Mouse (Mus musculus): ENCODE data around the gene Zfp599. TPM values are rescaled to one million over a fixed set of nuclear protein-coding genes. Genes with fewer than 3 reads are reported as not detected.
"Not testable (repeated sequence)": the region's sequence is repeated elsewhere in the genome, so short reads cannot be mapped to it uniquely, and the experiment has no call there.

The Zfp599 gene
- polyA plus RNA-seq (2015; fragmentation: Nextera tagmentation; extraction: Ambion mirVana): 4.9 and 5.0 TPM in 2 replicates

DNA sequence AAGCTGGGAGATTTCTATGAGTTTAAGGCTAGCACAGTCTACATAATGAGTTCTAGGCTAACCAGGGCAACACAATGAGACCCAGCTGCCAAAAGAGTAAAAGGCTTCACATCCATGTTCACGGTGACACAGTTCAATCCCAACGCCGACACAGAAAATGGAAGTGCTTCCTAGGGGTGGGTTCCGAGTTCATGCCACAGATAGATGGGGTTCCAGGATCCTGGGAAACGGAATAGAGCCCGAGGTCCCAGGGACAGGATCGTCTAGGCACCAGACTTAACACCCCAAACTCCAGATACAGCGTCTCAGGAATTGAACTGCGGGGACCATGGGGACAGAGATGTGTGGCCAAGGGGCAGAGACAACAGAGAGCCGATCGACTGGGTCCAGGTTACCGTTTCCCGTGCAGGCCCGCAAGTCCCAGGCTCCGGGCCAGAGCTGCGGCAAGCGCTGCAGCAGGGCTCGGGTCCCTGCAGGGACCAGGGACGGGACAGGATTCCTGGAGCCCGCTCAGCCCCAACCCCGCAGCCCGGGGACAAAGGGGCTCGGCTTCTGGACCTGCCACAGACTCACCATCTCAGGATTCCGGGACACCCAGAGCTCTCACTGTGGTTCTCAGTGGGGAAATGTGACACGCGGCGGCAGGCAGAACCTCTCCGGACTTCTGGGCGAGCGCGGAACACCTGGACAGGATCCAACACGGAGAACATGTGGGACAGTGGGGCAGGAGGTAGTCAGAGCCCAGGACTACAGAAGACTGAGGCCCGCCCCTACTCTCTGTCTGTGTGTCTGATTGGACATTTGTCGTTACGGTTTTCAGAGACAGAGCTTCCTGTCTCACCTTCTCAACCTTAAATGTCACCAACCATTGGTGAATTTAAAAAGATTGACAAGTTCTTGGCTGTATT, at the start of gene Zfp599:
Gene Zfp599 (minus strand): TSS at position 712 of the 908 bp plus-strand sequence.
- peaks cover 23% of the 10 kb centered on the region for H3K36me3 ChIP-seq
- H3K9me3 ChIP-seq (replicated peaks): peaks cover 5% of the 10 kb centered on the region; the same call in 1 of the 2 replicates
- 2% methylated on average over 35 of the region's 35 CpGs for WGBS
- peak; percentile 97 for ATAC-seq (replicated peaks; ENCODE audit: low FRiP score)
- H3K27ac ChIP-seq: peak within 1 kb of the TSS; percentile 49
- H3K4me3 ChIP-seq (replicated peaks): peak within 1 kb of the TSS; percentile 63
- no peaks in the 10 kb centered on the region for H3K27me3 ChIP-seq
- peak within 1 kb of the TSS; percentile 61 for H3K9ac ChIP-seq
- peak within 1 kb of the TSS; percentile 69 for H3K4me2 ChIP-seq
- no peaks in the 10 kb centered on the region for H3K4me1 ChIP-seq

DNA sequence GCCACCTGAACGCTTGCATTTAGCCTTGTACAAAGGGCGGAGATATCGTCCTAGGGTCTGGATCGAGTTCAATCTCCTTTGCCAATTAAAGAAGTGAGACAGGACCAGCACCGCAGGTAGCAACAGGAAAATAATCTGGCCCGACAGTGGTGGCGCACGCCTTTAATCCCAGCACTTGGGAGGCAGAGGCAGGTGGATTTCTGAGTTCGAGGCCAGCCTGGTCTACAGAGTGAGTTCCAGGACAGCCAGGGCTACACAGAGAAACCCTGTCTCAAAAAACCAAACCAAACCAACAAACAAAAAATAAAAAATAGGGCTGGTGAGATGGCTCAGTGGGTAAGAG, 48.2 kb upstream of the Zfp599 start:
- peak overlapping the region; percentile 95 for H3K4me3 ChIP-seq (replicated peaks)
- peaks cover 25% of the 10 kb centered on the region for H3K36me3 ChIP-seq
- not testable (repeated sequence) for ATAC-seq (replicated peaks; ENCODE audit: low FRiP score); H3K27me3 ChIP-seq; H3K4me1 ChIP-seq; H3K9me3 ChIP-seq (replicated peaks)
- 14% methylated on average over 9 of the region's 9 CpGs for WGBS
- H3K4me2 ChIP-seq: peak overlapping the region; percentile 72
- peak overlapping the region; percentile 83 for H3K27ac ChIP-seq
- peak overlapping the region; percentile 97; the same call in 1 of the 2 replicates for H3K9ac ChIP-seq

DNA sequence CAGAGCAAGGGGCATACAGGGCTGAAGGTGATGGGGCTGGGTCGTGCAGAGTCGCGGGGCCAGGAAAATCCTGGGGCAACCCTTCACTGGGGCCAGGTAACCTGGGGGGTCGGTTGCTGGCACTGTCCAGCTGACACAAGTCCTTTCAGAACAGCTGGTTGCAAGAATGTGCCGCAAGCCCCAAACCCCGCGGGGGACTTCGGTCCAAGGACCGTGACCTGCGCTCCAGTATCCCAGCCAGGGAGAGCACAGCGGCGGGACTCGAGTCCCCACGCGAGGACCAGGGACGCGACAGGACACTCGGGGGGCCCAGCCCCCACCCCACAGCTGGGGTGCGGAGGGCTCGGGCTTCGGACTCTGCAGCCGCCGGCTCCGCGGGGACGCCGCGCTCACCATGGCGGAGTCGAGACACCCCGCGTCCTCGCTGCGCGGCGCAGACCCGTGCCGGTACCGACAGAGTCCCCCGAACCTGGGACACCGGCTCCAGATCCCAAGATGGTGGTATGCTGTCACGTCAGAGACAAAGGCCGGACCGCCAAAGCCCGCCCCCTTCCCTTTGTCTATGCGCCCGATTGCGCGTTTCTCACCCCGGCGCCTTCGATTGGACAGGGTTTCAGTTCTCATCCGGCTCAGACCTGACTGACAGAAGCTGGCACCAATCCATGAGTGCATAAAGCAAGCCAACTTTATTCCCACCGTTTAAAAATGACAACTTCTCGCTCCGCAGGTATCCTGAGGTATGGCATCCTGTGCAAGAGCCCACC, 47.6 kb upstream of the Zfp599 start, which contains the start of gene Zfp810:
Gene Zfp810 (minus strand): TSS at position 493 of the 764 bp plus-strand sequence.
- Histone ChIP-seq H3K4me2 (peak within 1 kb of the TSS; percentile 72), H3K27me3 (no peaks in the 10 kb centered on the region), H3K27ac (peak within 1 kb of the TSS; percentile 83), H3K4me1 (peaks cover 10% of the 10 kb centered on the region), H3K4me3 (replicated peaks) (peak within 1 kb of the TSS; percentile 95), H3K9ac (peak within 1 kb of the TSS; percentile 97), H3K9me3 (replicated peaks) (peaks cover 9% of the 10 kb centered on the region), H3K36me3 (peaks cover 31% of the 10 kb centered on the region)
- ATAC-seq (replicated peaks; ENCODE audit: low FRiP score): peak; percentile 99
- 0% methylated on average over 56 of the region's 56 CpGs for WGBS

DNA sequence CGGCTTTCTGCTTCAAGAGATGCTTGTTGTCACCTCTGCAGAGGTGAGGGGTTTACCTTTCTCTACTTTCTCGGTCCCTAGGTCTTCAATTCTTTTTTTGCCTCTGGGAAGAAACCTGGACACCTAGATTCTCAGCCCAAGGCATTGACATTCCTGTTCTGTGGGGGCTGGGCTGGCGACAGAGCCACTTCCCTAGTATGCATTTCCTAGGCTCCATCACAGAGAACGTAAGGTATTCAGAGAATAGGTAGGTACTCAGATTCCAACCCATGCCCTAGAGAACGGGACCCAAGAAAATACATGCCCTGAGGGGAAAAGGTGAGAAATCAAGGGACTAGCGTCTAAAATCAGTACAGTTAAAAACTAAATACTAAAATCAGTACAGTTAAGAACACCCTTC, 47.0 kb upstream of the Zfp599 start:
- no peaks in the 10 kb centered on the region for H3K27me3 ChIP-seq

DNA sequence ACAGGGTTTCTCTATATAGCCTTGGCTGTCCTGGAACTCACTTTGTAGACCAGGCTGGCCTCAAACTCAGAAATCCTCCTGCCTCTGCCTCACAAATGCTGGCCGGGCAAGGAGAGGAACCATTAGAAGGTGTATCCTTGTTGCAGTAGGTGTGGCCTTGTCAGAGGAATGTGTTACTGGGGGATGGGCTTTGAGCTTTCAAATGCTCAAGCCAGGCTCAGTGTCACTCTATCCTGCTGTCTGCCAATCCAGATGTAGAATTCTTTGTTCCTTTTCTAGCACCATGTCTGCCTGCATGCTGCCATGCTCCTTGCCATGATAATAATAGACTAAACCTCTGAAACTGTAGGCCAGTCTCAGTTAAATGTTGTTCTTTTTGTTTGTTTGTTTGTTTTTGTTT, 42.5 kb upstream of the Zfp599 start:
- Histone ChIP-seq H3K4me2 (no peak overlapping the region), H3K36me3 (peaks cover 75% of the 10 kb centered on the region), H3K27ac (no peak overlapping the region), H3K4me3 (replicated peaks) (no peak overlapping the region), H3K9ac (no peak overlapping the region), H3K9me3 (replicated peaks) (peaks cover 5% of the 10 kb centered on the region; the same call in 1 of the 2 replicates), H3K4me1 (peaks cover 10% of the 10 kb centered on the region), H3K27me3 (no peaks in the 10 kb centered on the region)
- no peak for ATAC-seq (replicated peaks; ENCODE audit: low FRiP score)
- WGBS: 96% methylated on average over 1 of the region's 1 CpGs

More for the DNA sequence above, 47.0 kb upstream of the Zfp599 start:
- H3K4me3 ChIP-seq (replicated peaks): peak overlapping the region; percentile 95
- peak overlapping the region; percentile 75 for H3K27ac ChIP-seq
- peak overlapping the region; percentile 72 for H3K4me2 ChIP-seq
- peaks cover 10% of the 10 kb centered on the region for H3K4me1 ChIP-seq
- WGBS: 15% methylated on average over 6 of the region's 6 CpGs
- peak overlapping the region; percentile 97 for H3K9ac ChIP-seq
- peaks cover 9% of the 10 kb centered on the region for H3K9me3 ChIP-seq (replicated peaks)
- H3K36me3 ChIP-seq: peaks cover 35% of the 10 kb centered on the region
- no peak for ATAC-seq (replicated peaks; ENCODE audit: low FRiP score)

DNA sequence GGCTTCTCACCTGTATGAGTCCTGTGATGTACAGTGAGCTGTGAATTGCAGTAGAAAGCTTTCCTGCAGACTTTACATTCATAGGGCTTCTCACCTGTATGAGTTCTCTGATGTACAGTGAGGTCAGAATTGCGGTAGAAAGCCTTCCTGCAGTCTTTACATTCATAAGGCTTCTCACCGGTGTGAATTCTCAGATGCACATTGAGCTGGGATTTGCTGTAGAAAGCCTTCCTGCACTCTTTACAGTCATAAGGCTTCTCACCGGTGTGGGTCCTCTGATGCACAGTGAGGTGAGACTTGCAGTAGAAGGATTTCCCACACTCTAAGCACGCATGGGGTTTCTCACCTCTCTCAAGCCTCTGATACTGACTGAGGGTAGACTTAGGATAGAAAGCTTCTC, 19.0 kb upstream of the Zfp599 start:
- no peak overlapping the region for H3K27ac ChIP-seq
- no peaks in the 10 kb centered on the region for H3K27me3 ChIP-seq
- peaks cover 71% of the 10 kb centered on the region for H3K9me3 ChIP-seq (replicated peaks)
- H3K4me3 ChIP-seq (replicated peaks): no peak overlapping the region
- ATAC-seq (replicated peaks; ENCODE audit: low FRiP score): no peak
- no peaks in the 10 kb centered on the region for H3K4me1 ChIP-seq
- H3K36me3 ChIP-seq: peaks cover 89% of the 10 kb centered on the region
- no peak overlapping the region for H3K9ac ChIP-seq
- H3K4me2 ChIP-seq: no peak overlapping the region
- WGBS: 99% methylated on average over 4 of the region's 4 CpGs

DNA sequence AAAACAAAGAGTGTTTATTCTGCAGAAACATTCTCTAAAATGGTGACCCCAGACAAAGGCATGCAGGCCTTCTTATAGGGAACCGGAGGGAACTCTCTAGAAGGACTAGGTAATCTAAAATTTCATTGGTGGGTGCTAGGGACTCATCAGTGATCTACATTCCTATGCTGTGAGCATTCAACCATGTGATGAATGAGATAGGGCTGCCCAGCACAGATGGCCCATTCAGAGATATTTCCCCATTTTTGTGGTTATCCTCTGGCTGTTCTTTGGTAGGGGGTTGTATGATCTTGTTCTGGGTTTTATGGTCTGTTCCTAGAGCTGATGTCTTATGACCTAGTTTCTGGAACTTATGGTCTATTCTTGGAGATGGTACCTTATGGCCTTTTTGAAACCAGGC, 9.2 kb upstream of the Zfp599 start:
- Histone ChIP-seq H3K36me3 (peaks cover 8% of the 10 kb centered on the region), H3K27me3 (no peaks in the 10 kb centered on the region), H3K27ac (no peak overlapping the region), H3K4me1 (no peaks in the 10 kb centered on the region), H3K9me3 (replicated peaks) (peaks cover 12% of the 10 kb centered on the region), H3K9ac (no peak overlapping the region), H3K4me2 (no peak overlapping the region), H3K4me3 (replicated peaks) (no peak overlapping the region)
- WGBS: 87% methylated on average over 1 of the region's 1 CpGs
- no peak for ATAC-seq (replicated peaks; ENCODE audit: low FRiP score)

DNA sequence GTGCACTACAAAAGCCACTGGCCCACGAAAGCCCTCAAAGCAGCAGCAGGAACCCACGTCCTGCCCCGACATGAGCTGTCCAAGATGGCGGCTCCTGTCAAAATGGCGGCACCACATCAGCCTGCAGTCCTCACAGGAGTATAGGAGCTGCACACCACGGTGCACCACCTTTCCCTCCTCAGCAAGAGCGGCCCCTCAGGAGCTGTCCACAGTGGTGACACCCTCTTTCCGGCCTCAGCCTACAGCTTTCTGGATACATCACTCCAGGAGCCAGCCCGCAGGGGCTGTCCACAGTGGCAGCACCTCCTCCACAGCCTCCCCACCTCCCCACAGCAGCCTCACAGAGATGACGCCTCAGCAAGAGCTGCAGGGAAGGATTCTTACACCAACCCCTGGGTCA, 2.9 kb upstream of the Zfp599 start:
- WGBS: 86% methylated on average over 10 of the region's 10 CpGs
- H3K9ac ChIP-seq: no peak overlapping the region

DNA sequence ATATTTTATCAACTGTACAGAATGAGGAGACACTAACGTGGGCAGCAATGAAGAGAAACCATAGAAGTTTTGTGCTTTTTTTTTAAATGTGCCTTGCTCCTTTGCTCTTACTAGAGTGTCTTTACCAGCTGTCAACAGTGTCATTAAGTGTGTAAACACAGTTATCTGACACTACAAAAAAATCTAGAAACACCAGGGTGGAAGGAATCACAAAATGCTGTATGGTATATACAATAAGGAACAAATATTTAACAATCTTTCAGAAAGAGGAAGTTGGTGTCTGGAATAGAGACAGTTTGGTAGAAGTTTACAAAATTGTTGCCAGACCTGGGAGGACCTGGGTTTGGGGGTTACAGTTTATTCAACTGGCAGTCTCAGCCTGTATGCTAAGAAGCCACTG, 1.9 kb upstream of the Zfp599 start:
- Histone ChIP-seq H3K36me3 (peaks cover 8% of the 10 kb centered on the region), H3K27me3 (no peaks in the 10 kb centered on the region), H3K9ac (no peak overlapping the region), H3K4me3 (replicated peaks) (no peak overlapping the region), H3K4me2 (no peak overlapping the region), H3K4me1 (no peaks in the 10 kb centered on the region), H3K27ac (no peak overlapping the region), H3K9me3 (replicated peaks) (peaks cover 8% of the 10 kb centered on the region; the same call in 1 of the 2 replicates)
- 83% methylated on average over 1 of the region's 1 CpGs for WGBS
- ATAC-seq (replicated peaks; ENCODE audit: low FRiP score): no peak

More for the DNA sequence above, 2.9 kb upstream of the Zfp599 start:
- Histone ChIP-seq H3K27me3 (no peaks in the 10 kb centered on the region), H3K27ac (no peak overlapping the region), H3K9me3 (replicated peaks) (peaks cover 8% of the 10 kb centered on the region; the same call in 1 of the 2 replicates), H3K36me3 (no peaks in the 10 kb centered on the region), H3K4me1 (no peaks in the 10 kb centered on the region), H3K4me2 (no peak overlapping the region), H3K4me3 (replicated peaks) (no peak overlapping the region)
- no peak for ATAC-seq (replicated peaks; ENCODE audit: low FRiP score)

DNA sequence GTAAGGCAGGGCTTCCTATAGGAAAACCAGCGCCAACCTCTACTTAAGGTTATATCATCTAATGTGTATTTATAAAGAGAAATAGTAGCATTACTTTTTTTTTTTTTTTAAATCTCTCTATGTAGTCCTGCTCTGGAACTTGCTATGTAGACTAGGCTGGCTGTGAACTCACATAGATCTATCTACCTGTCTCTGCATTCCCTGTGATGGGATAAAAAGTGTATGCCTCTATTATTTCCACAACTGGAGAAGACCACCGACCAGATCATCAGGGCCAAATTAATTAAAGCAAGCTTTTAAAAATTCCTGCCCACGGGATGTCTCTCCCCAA, 362 bp upstream of the Zfp599 start:
- no peak for ATAC-seq (replicated peaks; ENCODE audit: low FRiP score)
- Histone ChIP-seq H3K27ac (no peak overlapping the region), H3K36me3 (peaks cover 23% of the 10 kb centered on the region), H3K4me2 (peak overlapping the region; percentile 69), H3K9ac (no peak overlapping the region), H3K4me1 (no peaks in the 10 kb centered on the region), H3K4me3 (replicated peaks) (peak overlapping the region; percentile 63), H3K9me3 (replicated peaks) (peaks cover 5% of the 10 kb centered on the region; the same call in 1 of the 2 replicates), H3K27me3 (no peaks in the 10 kb centered on the region)
- 25% methylated on average over 3 of the region's 3 CpGs for WGBS

DNA sequence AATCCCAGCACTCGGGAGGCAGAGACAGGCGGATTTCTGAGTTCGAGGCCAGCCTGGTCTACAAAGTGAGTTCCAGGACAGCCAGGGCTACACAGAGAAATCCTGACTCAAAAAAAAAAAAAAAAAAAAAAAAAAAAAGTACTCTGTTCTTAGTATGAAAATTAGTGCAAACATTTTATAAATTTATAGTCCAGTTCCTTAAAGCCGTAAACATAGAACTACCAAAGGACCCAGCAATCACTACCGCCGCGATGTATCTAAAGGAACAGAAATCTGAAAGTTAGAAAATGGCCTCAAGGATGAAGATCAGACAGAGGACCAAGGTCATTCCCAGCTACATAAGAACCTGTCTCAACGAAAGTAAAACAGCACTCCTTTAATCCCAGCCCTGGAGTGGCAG, 911 bp downstream of the Zfp599 start:
- H3K9me3 ChIP-seq (replicated peaks): peaks cover 8% of the 10 kb centered on the region; the same call in 1 of the 2 replicates
- peak overlapping the region; percentile 69 for H3K4me2 ChIP-seq
- no peaks in the 10 kb centered on the region for H3K4me1 ChIP-seq
- H3K9ac ChIP-seq: peak overlapping the region; percentile 61; the same call in 1 of the 2 replicates
- peak overlapping the region; percentile 63 for H3K4me3 ChIP-seq (replicated peaks)
- no peak for ATAC-seq (replicated peaks; ENCODE audit: low FRiP score)
- H3K36me3 ChIP-seq: peaks cover 29% of the 10 kb centered on the region
- WGBS: 84% methylated on average over 8 of the region's 8 CpGs
- no peak overlapping the region for H3K27ac ChIP-seq
- H3K27me3 ChIP-seq: no peaks in the 10 kb centered on the region

DNA sequence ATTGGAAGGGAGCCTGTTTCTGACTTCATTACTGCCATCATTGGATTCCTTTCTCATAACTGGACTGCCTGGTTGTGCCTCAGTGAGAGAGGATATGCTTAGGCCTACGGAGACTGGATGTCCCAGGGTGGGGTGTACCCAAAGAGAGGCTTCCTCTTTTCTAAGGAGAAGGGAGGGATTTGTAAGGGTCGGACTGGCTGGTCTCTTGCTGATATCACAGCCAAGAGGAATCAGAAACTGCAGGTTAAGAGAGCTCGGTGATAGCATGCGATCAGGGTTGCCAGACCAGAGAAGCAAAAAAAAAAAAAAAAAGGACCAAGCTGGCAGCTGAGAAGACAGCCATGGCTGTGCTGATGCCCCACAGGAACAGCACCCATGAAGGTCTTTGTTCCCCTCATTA, 3.1 kb downstream of the Zfp599 start:
- no peak overlapping the region for H3K9ac ChIP-seq
- no peaks in the 10 kb centered on the region for H3K4me1 ChIP-seq
- no peak overlapping the region for H3K4me3 ChIP-seq (replicated peaks)
- H3K4me2 ChIP-seq: no peak overlapping the region
- H3K36me3 ChIP-seq: peaks cover 48% of the 10 kb centered on the region
- no peak overlapping the region for H3K27ac ChIP-seq
- H3K27me3 ChIP-seq: no peaks in the 10 kb centered on the region
- peaks cover 8% of the 10 kb centered on the region; the same call in 1 of the 2 replicates for H3K9me3 ChIP-seq (replicated peaks)
- 92% methylated on average over 4 of the region's 4 CpGs for WGBS
- ATAC-seq (replicated peaks; ENCODE audit: low FRiP score): no peak
